Mouse (Mus musculus): ENCODE data around the gene Vsig8.

GRCm38 (mm10) chr1:172593321-172593720 is 37.6 kb downstream of the Vsig8 start:
- TF ChIP-seq CTCF (IDR thresholded peaks at IDR 0.05; ENCODE audit: control insufficient read depth, insufficient read depth, insufficient read length) (no peak), MAX (IDR thresholded peaks at IDR 0.05) (no peak), MYOD1 (IDR thresholded peaks at IDR 0.05; ENCODE audit: control insufficient read depth, insufficient read length, low read depth) (no peak), USF1 (IDR thresholded peaks at IDR 0.05; ENCODE audit: low read depth) (no peak)
